Mouse (Mus musculus) embryonic facial prominence, embryonic 15.5 days (tissue): ENCODE results near the gene Gmds. TPM values are rescaled to one million over a fixed set of nuclear protein-coding genes. Genes with fewer than 3 reads are reported as not detected.

Experiments
- ATAC-seq: fragments of 200-750 bp; cut with Nextera tagmentation; 2 replicates; pipeline ENCODE4 v1.8.0; 2017; ENCODE audit warnings: low read depth, moderate TSS enrichment; ENCODE audit not compliant: insufficient number of reproducible peaks, low FRiP score, low TSS enrichment
- H3K27ac ChIP-seq: fragments of 300-500 bp; sonication (generic); replicated peaks from 2 replicates; pipeline ENCODE4 v1.5.1; 2015; ENCODE audit warnings: mild to moderate bottlenecking, inconsistent platforms
- H3K27me3 ChIP-seq: fragments of 300-500 bp; sonication (generic); 2 replicates; pipeline ENCODE4 v1.6.1; 2015; ENCODE audit warnings: inconsistent platforms
- H3K36me3 ChIP-seq: fragments of 300-500 bp; sonication (generic); 2 replicates; pipeline ENCODE4 v1.6.1; 2015; ENCODE audit warnings: mild to moderate bottlenecking, inconsistent platforms
- H3K4me1 ChIP-seq: fragments of 300-500 bp; sonication (generic); 2 replicates; pipeline ENCODE4 v1.6.1; 2015; ENCODE audit warnings: inconsistent platforms
- H3K4me2 ChIP-seq: fragments of 300-500 bp; sonication (generic); replicated peaks from 2 replicates; pipeline ENCODE4 v1.6.1; 2015; ENCODE audit warnings: mild to moderate bottlenecking, inconsistent platforms
- H3K4me3 ChIP-seq: fragments of 300-500 bp; sonication (generic); replicated peaks from 2 replicates; pipeline ENCODE4 v1.5.1; 2015; ENCODE audit warnings: mild to moderate bottlenecking, inconsistent platforms
- H3K9ac ChIP-seq: fragments of 300-500 bp; sonication (generic); 2 replicates; pipeline ENCODE4 v1.6.1; 2015; ENCODE audit warnings: inconsistent platforms
- H3K9me3 ChIP-seq: fragments of 300-500 bp; sonication (generic); replicated peaks from 2 replicates; pipeline ENCODE4 v1.6.1; 2016; ENCODE audit warnings: inconsistent platforms
- WGBS: fragments of 180-500 bp; shearing (Covaris S2); methylation state at CpG from one replicate; pipeline ENCODE4 v1.1.7; 2015; 5-methylcytosine and 5-hydroxymethylcytosine counted together
- polyA plus RNA-seq: library from polyadenylated mRNA; unstranded; fragments of >200 nt; fragmentation: Nextera tagmentation; extraction: Ambion mirVana; gene quantifications from 2 replicates; pipeline ENCODE4 v1.2.1, GENCODE M21; 2015

Gmds gene
- polyA plus RNA-seq, 1 experiment from 2014 or later, result 36.3 TPM

DNA sequence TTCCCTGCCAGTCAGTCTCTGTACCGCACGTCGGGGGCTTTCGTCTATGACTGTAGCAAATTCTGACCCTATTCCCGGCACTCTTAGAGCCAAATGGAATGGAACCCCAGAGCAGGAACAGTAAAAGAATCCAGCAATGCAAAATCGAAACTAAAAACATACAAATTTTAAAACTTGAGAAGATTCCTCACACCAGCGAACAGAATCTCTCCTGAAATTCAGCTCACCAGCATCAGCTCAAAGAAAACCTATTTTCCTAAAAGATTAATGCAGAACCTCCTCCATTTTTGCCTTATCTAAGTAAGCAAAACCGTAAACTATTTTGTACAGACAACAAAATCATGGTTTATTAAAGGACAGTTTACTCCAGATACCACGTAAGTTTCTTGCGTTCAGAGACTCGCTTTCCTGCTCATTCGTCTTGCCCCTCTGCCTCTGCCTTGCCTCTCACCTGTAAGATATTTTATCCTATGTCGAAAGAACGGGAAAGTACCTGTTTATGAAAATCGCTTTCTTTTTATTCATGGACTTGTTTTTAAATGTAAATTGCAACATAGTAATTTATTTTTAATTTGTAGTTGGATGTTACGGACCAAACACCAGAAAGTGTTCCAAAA is 529.6 kb downstream of the Gmds start:
- no peak for ATAC-seq
- H3K36me3 ChIP-seq, result no peaks in the 10 kb centered on the region
- WGBS, result 8% methylated on average over 16 of the region's 16 CpGs
- peak overlapping the region; percentile 61 for H3K4me3 ChIP-seq
- H3K9me3 ChIP-seq, result no peaks in the 10 kb centered on the region
- peaks cover 81% of the 10 kb centered on the region for H3K27me3 ChIP-seq
- peaks cover 47% of the 10 kb centered on the region for H3K4me1 ChIP-seq
- 0 out of 2 replicates have a peak overlapping the region, but pooled peaks have one; percentile 86 for H3K27ac ChIP-seq
- peak overlapping the region; percentile 57; the same call in 1 of the 2 replicates for H3K9ac ChIP-seq
- peak overlapping the region; percentile 89 for H3K4me2 ChIP-seq

DNA sequence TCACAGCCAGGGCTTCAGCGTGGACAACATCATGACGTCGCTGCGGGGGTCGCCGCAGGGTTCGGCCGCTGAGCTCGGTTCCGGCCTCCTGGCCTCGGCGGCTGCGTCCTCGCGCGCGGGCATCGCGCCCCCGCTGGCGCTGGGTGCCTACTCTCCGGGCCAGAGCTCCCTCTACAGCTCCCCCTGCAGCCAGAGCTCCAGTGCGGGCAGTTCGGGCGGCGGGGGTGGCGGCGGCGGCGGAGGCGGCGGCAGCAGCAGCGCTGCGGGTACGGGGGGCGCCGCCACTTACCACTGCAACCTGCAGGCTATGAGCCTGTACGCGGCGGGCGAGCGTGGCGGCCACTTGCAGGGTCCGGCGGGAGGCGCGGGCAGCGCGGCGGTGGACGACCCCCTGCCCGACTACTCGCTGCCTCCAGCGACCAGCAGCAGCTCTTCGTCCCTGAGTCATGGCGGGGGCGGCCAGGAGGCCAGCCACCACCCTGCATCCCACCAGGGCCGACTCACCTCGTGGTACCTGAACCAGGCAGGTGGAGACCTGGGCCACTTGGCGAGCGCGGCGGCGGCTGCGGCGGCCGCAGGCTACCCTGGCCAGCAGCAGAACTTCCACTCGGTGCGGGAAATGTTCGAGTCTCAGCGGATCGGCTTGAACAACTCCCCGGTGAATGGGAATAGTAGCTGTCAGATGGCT is 530.3 kb downstream of the Gmds start:
- under 1% methylated on average over 66 of the region's 73 CpGs for WGBS

DNA sequence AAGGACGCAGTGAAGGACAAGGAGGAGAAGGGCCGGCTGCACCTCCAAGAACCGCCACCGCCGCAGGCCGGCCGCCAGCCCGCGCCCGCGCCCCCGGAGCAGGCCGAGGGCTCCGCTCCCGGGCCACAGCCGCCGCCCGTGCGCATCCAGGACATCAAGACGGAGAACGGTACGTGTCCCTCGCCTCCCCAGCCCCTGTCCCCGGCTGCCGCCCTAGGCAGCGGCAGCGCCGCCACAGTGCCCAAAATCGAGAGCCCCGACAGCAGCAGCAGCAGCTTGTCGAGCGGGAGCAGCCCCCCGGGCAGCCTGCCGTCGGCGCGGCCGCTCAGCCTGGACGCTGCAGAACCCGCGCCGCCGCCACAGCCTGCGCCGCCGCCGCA is 530.8 kb downstream of the Gmds start:
- WGBS, result under 1% methylated on average over 47 of the region's 47 CpGs
- ATAC-seq, result no peak
- Histone ChIP-seq H3K9me3 (no peaks in the 10 kb centered on the region), H3K27me3 (peaks cover 79% of the 10 kb centered on the region), H3K4me3 (peak overlapping the region; percentile 61), H3K27ac (peak overlapping the region; percentile 86), H3K4me2 (peak overlapping the region; percentile 89), H3K36me3 (no peaks in the 10 kb centered on the region), H3K4me1 (peaks cover 51% of the 10 kb centered on the region), H3K9ac (peak overlapping the region; percentile 57)

More for the DNA sequence above, 530.3 kb downstream of the Gmds start:
- Histone ChIP-seq H3K4me3 (peak overlapping the region; percentile 61), H3K9ac (peak overlapping the region; percentile 57; the same call in 1 of the 2 replicates), H3K4me2 (peak overlapping the region; percentile 89), H3K9me3 (no peaks in the 10 kb centered on the region), H3K27me3 (peaks cover 81% of the 10 kb centered on the region), H3K36me3 (no peaks in the 10 kb centered on the region), H3K27ac (peak overlapping the region; percentile 86), H3K4me1 (peaks cover 51% of the 10 kb centered on the region)
- no peak for ATAC-seq

DNA sequence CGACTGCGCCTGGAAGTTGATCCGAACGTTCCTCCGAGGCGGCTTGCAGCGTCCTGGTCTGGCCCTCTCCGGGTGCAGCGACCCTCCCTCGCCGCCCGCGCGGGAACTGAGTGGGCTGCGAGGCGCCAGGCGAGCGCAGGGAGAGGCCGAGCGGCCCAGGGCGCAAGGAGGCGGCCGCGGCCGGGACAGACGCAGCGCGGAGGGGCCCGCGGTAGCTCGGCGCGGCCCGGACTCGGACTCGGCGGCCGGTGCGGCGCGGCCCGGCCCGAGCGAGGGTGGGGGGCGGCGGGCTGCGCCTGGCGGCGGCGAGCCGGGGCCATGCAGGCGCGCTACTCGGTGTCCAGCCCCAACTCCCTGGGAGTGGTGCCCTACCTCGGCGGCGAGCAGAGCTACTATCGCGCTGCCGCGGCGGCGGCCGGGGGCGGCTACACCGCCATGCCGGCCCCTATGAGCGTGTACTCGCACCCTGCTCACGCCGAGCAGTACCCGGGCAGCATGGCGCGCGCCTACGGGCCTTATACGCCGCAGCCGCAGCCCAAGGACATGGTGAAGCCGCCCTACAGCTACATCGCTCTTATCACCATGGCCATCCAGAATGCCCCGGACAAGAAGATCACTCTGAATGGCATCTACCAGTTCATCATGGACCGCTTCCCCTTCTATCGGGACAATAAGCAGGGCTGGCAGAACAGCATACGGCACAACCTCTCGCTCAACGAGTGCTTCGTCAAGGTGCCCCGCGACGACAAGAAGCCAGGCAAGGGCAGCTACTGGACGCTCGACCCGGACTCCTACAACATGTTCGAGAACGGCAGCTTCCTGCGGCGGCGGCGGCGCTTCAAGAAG is 531.4 kb downstream of the Gmds start:
- Histone ChIP-seq H3K27me3 (peaks cover 76% of the 10 kb centered on the region), H3K36me3 (no peaks in the 10 kb centered on the region), H3K4me3 (peak overlapping the region; percentile 61), H3K9ac (peak overlapping the region; percentile 57), H3K27ac (peak overlapping the region; percentile 86), H3K9me3 (no peaks in the 10 kb centered on the region), H3K4me2 (peak overlapping the region; percentile 89), H3K4me1 (peaks cover 51% of the 10 kb centered on the region)
- WGBS, result under 1% methylated on average over 92 of the region's 101 CpGs
- 0 out of 2 replicates have a peak, but pooled peaks have one; percentile 18 for ATAC-seq

DNA sequence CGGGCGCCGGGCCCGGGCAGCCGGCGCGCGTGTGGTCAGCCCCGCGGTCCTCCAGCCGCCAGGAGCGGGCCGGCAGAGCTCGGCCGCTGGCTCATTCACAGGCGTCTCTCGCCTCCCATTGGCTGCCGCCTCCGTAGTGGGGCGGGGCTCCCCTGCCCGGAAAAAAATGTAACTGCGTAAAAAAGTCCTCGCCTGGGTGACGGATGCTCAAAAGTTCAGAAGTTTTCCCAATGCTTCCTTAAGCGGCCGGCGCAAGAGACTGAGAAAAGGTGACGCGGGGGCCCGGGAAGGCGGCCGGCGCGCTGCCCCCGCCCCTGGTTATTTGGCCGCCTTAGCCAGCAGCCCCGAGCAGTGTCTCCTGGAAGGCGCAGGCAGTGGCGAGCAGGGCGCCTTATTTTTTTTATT is 532.1 kb downstream of the Gmds start, which contains the start of gene Foxc1:
TSS of gene Foxc1 (plus strand) at position 206 of the 405 bp plus-strand sequence.
- no peaks in the 10 kb centered on the region for H3K36me3 ChIP-seq
- H3K4me2 ChIP-seq, result peak within 1 kb of the TSS; percentile 89
- H3K27me3 ChIP-seq, result peaks cover 76% of the 10 kb centered on the region
- peak within 1 kb of the TSS; percentile 61 for H3K4me3 ChIP-seq
- ATAC-seq, result peak; percentile 88
- H3K9ac ChIP-seq, result peak within 1 kb of the TSS; percentile 57
- H3K9me3 ChIP-seq, result no peaks in the 10 kb centered on the region
- H3K27ac ChIP-seq, result peak within 1 kb of the TSS; percentile 86
- WGBS, result under 1% methylated on average over 40 of the region's 40 CpGs
- peaks cover 52% of the 10 kb centered on the region for H3K4me1 ChIP-seq

DNA sequence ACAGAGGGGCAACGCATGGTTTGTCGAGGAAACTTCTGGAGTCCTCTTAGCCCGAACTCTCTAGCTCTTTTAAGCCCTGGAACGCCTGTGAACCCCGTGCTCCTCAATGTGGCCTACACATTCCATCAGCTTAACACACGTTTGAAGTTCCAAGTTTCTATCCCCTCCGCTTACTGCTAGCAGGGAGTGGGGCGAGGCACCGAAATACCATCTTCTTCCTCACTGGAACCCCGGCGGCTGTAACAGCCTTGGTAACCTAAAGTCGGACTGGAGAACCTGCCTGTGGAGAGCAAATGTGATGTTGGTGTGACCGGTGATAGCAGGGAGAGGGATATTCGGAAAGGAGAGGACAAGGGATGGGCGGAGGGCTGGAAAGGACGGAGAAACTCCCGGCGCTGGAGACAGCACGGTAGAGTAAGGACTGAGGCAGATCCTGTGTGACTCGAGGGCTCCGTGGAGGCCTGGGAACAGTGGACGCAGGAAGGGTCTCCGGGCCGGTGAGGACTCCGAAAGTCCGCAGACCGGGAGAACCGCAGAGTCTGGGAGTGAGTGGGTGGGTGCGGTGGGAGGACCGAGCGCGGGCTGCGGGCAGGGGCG is 532.6 kb downstream of the Gmds start:
- Histone ChIP-seq H3K4me2 (peak overlapping the region; percentile 89), H3K4me3 (peak overlapping the region; percentile 61), H3K9me3 (no peaks in the 10 kb centered on the region), H3K27ac (peak overlapping the region; percentile 65), H3K27me3 (peaks cover 75% of the 10 kb centered on the region), H3K4me1 (peaks cover 52% of the 10 kb centered on the region), H3K9ac (peak overlapping the region; percentile 18; the same call in 1 of the 2 replicates), H3K36me3 (no peaks in the 10 kb centered on the region)
- peak; percentile 63 for ATAC-seq
- 2% methylated on average over 34 of the region's 34 CpGs for WGBS

DNA sequence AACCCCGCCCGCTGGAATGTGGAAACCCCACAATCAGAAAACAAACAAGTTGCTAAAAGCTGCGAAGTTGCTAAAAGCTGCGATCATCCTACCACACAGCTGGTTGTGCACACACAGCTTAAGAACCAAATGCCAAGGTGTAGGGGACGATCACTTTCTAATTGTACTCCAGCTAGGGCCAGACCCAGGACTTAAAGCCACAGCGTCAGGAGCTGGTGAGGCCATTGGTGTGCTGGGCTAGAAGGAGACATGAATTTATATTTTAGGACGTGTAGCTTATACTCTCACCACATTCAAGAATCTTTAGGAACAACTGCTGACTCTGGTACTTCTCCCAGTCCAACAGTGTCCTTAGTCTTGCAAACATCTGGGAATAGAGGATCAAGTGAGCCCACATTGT is 534.0 kb downstream of the Gmds start:
- no peaks in the 10 kb centered on the region for H3K9me3 ChIP-seq
- H3K27me3 ChIP-seq, result peaks cover 77% of the 10 kb centered on the region
- ATAC-seq, result no peak
- no peak overlapping the region for H3K4me2 ChIP-seq
- WGBS, result 10% methylated on average over 7 of the region's 7 CpGs
- H3K9ac ChIP-seq, result no peak overlapping the region
- H3K4me3 ChIP-seq, result no peak overlapping the region
- peaks cover 52% of the 10 kb centered on the region for H3K4me1 ChIP-seq
- no peak overlapping the region for H3K27ac ChIP-seq
- no peaks in the 10 kb centered on the region for H3K36me3 ChIP-seq

DNA sequence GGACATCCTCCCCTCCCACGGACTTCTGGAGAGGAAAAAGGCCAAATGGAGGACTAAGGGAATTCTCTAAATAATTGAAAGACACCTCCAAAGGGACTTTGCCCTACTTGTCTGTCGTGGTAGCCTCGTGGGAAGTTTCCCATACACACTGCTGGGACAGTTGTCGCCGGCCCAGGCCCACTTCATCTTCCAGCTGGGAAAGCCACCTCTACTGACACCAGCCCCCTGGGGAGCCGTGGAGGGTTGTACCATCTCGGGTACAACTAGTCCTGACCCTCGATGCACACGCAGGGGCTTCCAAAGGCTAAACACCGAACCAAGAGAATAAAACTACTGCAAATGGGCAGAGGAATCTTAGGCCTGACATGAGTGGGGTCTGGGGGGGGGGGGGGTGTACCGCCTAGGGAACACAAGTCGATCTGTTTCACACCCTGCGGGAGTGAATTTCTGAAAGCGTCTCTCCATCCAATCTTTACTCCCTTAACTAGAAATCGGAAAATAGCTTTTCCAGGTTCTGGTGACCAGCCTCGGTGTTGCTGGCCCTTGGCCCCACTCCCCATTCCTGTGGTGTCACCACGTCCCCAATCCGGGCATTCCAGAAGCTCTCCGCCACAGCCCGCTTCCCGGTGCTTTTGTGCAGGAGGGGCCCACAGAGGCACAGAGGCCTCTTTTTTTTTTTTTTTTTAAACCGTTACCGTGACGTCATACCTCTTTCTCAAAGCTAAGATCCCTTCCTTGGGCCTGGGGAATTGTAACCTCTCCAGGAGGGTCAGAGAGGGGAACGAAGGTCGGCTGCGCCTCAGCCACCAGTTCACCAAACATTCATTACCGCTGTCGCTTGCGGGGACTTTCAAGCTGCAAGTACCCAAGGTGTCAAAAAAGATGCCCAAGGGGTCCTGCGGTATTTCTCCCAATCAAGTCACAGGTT is 535.1 kb downstream of the Gmds start:
- Histone ChIP-seq H3K36me3 (no peaks in the 10 kb centered on the region), H3K4me3 (no peak overlapping the region), H3K27ac (no peak overlapping the region), H3K9ac (no peak overlapping the region), H3K9me3 (no peaks in the 10 kb centered on the region), H3K4me2 (peak overlapping the region; percentile 15; the same call in 1 of the 2 replicates), H3K4me1 (peaks cover 49% of the 10 kb centered on the region), H3K27me3 (peaks cover 86% of the 10 kb centered on the region)
- 3% methylated on average over 31 of the region's 31 CpGs for whole genome bisulfite sequencing
- no peak for ATAC-seq

DNA sequence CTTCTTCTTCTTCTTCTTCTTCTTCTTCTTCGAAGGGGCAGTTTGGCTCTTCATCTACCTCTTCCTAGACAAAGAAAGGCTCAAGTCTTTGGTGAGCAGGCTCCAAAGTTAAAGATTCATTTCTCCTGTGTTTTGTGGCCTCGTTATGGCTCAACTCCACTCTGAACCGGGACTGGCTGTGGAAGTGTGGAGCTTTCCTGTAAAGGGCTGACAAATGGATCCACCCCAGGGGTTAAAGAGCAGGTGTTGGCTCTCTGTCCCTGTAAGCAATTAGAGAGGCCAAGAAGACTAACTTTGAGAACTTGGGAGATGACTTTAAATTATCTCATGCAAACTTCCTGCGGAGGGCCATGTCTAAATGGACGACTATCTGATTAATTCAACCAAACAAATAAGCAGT is 536.1 kb downstream of the Gmds start:
- H3K4me2 ChIP-seq, result no peak overlapping the region
- H3K4me1 ChIP-seq, result peaks cover 39% of the 10 kb centered on the region
- H3K4me3 ChIP-seq, result no peak overlapping the region
- peaks cover 83% of the 10 kb centered on the region for H3K27me3 ChIP-seq
- no peaks in the 10 kb centered on the region for H3K9me3 ChIP-seq
- no peak overlapping the region for H3K9ac ChIP-seq
- WGBS, result 18% methylated on average over 5 of the region's 5 CpGs
- no peaks in the 10 kb centered on the region for H3K36me3 ChIP-seq
- no peak overlapping the region for H3K27ac ChIP-seq
- ATAC-seq, result no peak

DNA sequence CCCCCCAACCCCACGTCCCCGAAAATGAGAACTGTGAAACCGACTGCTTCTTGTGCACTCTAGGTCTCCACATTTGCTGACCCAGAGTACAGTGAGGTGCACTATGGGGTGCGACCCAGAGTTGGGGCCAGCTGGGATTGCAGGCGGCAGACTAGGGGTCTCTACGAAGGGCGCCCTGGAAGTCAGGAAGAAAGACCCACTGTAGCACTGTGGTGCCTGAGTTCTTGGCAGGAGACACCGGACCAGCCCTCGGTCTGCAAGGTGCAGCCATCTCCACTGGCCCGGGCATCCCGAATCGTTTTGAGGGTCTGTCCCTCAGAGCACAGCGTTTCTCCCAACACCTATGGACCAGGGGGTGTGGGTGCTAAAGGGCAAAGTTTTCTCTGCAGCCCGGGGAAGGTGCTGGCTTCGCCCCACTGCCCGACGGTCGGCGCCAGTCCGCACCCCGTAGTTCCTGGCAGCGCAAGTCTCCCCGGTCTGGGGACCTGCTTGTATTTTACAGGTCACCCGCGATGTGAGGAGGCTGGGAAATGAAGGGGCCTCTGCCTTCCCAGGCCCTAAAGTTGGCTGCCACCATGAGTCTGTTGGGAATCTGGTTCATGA is 536.7 kb downstream of the Gmds start:
- Histone ChIP-seq H3K36me3 (no peaks in the 10 kb centered on the region), H3K27ac (no peak overlapping the region), H3K9ac (no peak overlapping the region), H3K9me3 (no peaks in the 10 kb centered on the region), H3K4me2 (peak overlapping the region; percentile 64), H3K4me3 (peak overlapping the region; percentile 40), H3K4me1 (peaks cover 33% of the 10 kb centered on the region), H3K27me3 (peaks cover 77% of the 10 kb centered on the region)
- no peak for ATAC-seq
- WGBS, result 6% methylated on average over 25 of the region's 25 CpGs
